Mouse (Mus musculus) thymus, adult 2 months (tissue): ENCODE data around the gene Arl6ip1. TPM values are rescaled to one million over a fixed set of nuclear protein-coding genes. Genes with fewer than 3 reads are reported as not detected.
"Not testable (repeated sequence)": the region's sequence is repeated elsewhere in the genome, so short reads cannot be mapped to it uniquely, and the experiment has no call there.

ENCODE experiments used
- DNase-seq: peaks from one replicate; pipeline ENCODE4 v3.0.0; 2021
- H3K27ac ChIP-seq: fragments of 200-500 bp; 2 replicates; pipeline ENCODE4 v1.5.1; 2012; ENCODE audit warnings: low read length, control low read depth; ENCODE audit not compliant: control insufficient read depth, insufficient read depth
- H3K27me3 ChIP-seq: fragments of 200-500 bp; 2 replicates; pipeline ENCODE4 v1.6.1; 2012; ENCODE audit warnings: mild to moderate bottlenecking, low read length, moderate library complexity, mixed read lengths; ENCODE audit not compliant: control insufficient read depth, insufficient read depth
- H3K36me3 ChIP-seq: fragments of 200-500 bp; 2 replicates; pipeline ENCODE4 v1.6.1; 2012; ENCODE audit warnings: mild to moderate bottlenecking, low read length, moderate library complexity; ENCODE audit not compliant: control insufficient read depth, insufficient read depth
- H3K4me1 ChIP-seq: fragments of 200-500 bp; replicated peaks from 2 replicates; pipeline ENCODE4 v1.6.1; 2012; ENCODE audit warnings: low read length; ENCODE audit not compliant: control insufficient read depth, insufficient read depth
- H3K4me3 ChIP-seq: fragments of 200-500 bp; 2 replicates; pipeline ENCODE4 v1.5.1; 2012; ENCODE audit warnings: mild to moderate bottlenecking, low read length, control low read depth, moderate library complexity; ENCODE audit not compliant: control insufficient read depth, insufficient read depth
- CTCF ChIP-seq: fragments of 200-500 bp; IDR thresholded peaks from 2 replicates; pipeline ENCODE4 v1.5.1; 2012; ENCODE audit warnings: mild to moderate bottlenecking, control low read depth, low read length, moderate library complexity, borderline replicate concordance; ENCODE audit not compliant: control insufficient read depth, poor library complexity, insufficient read depth; ENCODE audit errors: extremely low read depth
- POLR2A ChIP-seq: fragments of 200-500 bp; IDR thresholded peaks from 2 replicates; pipeline ENCODE4 v1.6.1; 2012; ENCODE audit warnings: mild to moderate bottlenecking, low read length, control low read depth, moderate library complexity; ENCODE audit not compliant: control insufficient read depth, poor library complexity, insufficient read depth; ENCODE audit errors: extremely low read depth
- WGBS: fragments of 180-500 bp; shearing (Covaris S2); methylation state at CpG from one replicate; pipeline ENCODE4 v1.1.7; 2018; 5-methylcytosine and 5-hydroxymethylcytosine counted together
- polyA plus RNA-seq: library from polyadenylated mRNA; depleted of rRNA; stranded (reverse); fragments of >200 nt; gene quantifications from 2 replicates; pipeline ENCODE4 v1.2.3, GENCODE M21; 2012; rRNA removed

Gene Arl6ip1
- polyA plus RNA-seq: 216 and 232 TPM in 2 replicates

DNA sequence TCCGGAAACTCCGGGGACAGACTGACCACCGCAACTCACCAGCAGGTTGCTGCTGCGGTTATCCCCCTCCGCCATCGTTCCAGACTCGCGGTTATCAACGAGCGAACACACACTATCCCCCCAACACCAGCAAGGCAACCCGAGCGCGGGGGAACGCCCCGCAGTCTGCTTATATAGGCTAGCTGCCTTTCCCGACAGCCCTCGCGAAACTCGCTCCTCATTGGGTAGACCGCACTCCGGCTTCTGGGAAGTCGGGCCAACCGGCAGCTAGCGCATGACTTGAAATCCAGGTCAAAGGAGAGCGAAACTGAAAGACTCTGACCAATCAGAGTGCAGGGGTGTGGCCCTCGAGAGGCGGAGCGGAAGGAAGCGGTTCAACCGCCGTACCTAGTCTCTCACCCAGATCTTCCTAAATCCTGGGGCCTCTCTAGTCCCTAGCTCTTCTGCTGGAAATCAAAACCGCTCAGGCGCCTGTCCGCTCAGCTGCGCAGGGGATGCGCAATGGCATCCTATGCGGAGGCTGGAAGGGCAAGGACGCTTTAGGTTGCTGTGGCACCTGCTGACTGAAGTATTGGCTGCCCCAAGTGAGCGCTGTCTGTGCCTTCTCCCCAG is at the start of gene Arl6ip1:
Gene Arl6ip1, minus strand, starts transcription at position 233 of the 612 bp plus-strand sequence.
- WGBS: under 1% methylated on average over 39 of the region's 39 CpGs
- peak; percentile 97 for DNase-seq
- peak within 1 kb of the TSS; percentile 94 for H3K27ac ChIP-seq
- no peaks in the 10 kb centered on the region for H3K27me3 ChIP-seq
- H3K4me1 ChIP-seq: peaks cover 12% of the 10 kb centered on the region
- TF ChIP-seq CTCF (no peak), POLR2A (peak; percentile 100)
- peaks cover 19% of the 10 kb centered on the region for H3K36me3 ChIP-seq
- H3K4me3 ChIP-seq: peak within 1 kb of the TSS; percentile 74

DNA sequence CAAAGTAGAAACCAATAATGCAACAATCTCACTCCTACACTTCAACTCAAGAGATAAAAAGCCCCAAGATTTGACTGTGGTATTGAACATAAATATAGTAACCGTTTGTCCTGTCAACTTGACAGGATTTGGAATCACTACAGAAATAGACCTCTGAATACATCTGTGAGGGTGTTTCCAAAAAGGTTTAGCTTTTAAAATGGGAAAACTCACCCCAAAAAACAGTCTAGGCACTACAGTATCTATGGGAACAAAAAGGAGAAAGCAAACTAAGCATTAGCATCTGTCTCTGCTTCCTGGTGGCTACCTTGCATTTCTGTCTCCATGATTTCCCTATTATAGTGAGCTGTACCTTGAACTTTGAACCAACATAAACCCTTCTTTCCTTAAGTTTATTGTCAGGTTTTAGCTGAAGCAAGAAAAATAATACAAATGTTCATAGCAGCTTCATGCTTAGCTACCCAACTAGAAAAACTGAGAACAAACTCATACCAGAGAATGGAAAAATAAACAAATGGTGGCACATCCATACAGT is 46.4 kb upstream of the Arl6ip1 start:
- TF ChIP-seq POLR2A: no peak
- no peak for DNase-seq
- Histone ChIP-seq H3K4me3 (no peak overlapping the region), H3K4me1 (no peaks in the 10 kb centered on the region), H3K27ac (no peak overlapping the region), H3K27me3 (no peaks in the 10 kb centered on the region), H3K36me3 (peaks cover 77% of the 10 kb centered on the region)
- 78% methylated on average over 1 of the region's 1 CpGs for WGBS

DNA sequence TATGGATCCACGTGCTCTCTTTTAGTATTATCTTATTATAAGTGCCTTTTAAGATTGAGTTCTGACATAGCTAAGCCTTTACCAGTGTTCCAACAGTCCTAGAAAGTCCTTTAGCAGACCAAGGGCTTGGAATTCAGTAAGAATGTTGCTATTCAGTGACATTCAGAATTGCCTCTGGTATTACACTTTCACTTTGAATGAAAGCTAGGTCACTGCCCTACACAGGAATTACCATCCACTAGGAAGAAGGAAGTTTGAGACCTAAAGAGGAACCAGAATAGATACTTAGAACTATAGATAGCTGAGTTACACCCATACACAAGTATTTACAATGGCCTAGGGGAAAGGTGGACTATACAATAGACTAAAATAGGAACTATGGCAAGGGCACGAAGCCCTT is 40.7 kb upstream of the Arl6ip1 start:
- DNase-seq, H3K4me1 ChIP-seq, H3K4me3 ChIP-seq, H3K27ac ChIP-seq, H3K27me3 ChIP-seq: not testable (repeated sequence)
- peaks cover 79% of the 10 kb centered on the region for H3K36me3 ChIP-seq
- WGBS: 91% methylated on average over 2 of the region's 2 CpGs

DNA sequence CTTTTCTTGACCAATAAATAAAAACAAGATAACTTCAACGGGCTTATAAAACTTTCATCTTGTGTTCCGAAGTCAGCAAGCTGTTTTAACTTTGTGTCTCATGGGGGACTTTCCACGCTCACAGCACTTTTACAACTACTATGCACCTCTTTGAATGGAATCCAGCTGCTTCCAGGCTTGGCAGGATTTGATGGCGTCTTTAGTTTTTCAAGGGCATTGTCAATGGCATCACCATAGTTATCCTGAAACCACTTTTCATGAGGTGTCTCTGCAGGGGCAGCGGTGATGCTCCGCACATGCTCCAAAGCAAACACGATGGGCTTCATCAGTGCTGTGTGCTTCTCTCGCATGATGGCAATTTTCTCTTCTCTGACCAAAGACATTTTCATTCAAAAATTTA is 33.5 kb upstream of the Arl6ip1 start:
- no peak for DNase-seq
- Histone ChIP-seq H3K27ac (no peak overlapping the region), H3K36me3 (peaks cover 75% of the 10 kb centered on the region), H3K27me3 (no peaks in the 10 kb centered on the region), H3K4me3 (no peak overlapping the region), H3K4me1 (no peaks in the 10 kb centered on the region)
- WGBS: 98% methylated on average over 8 of the region's 8 CpGs
- TF ChIP-seq POLR2A (no peak), CTCF (no peak)

DNA sequence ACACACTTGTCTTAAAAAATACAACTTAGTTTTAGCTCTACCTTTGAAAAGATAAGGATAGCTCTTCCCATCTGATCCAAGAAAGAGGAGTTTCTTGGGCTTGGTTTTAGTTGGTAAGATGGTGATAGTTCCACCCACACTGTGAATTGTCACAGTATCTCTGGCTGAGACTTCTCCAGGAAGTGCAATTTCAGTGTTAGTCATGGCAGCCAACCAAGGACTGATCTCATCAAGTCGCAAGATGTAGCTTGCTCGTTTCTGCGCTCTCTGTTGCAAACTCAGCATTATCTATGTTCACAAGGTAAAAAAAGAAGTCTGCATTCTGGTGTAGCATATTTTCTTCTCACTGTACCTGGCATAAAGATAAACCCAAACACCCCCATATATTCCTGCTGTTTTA is 30.7 kb upstream of the Arl6ip1 start:
- H3K4me1 ChIP-seq: no peaks in the 10 kb centered on the region
- WGBS: 98% methylated on average over 3 of the region's 3 CpGs
- H3K4me3 ChIP-seq: no peak overlapping the region
- H3K36me3 ChIP-seq: peaks cover 73% of the 10 kb centered on the region
- DNase-seq: no peak
- no peaks in the 10 kb centered on the region for H3K27me3 ChIP-seq
- TF ChIP-seq POLR2A: no peak
- no peak for TF ChIP-seq CTCF
- H3K27ac ChIP-seq: no peak overlapping the region

DNA sequence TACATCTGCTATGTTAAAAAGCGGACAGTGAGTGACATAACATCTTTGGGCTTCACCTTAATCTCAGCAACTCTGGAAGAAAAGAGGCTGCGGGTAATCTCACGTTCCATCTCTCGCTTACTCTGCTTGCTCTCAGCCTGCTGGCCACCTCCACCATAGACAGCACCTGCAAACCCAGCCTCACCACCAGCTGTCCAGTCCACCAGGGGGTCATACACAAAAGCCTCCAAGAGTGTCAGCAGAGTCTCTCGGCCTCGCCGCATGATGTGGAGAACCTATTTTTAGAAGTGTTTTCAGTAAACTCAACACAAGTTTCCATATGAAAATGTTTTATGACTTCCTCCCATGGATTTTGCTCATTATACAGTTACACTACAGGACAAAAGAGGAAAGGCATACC is 27.0 kb upstream of the Arl6ip1 start:
- no peak overlapping the region for H3K4me3 ChIP-seq
- DNase-seq: no peak
- H3K36me3 ChIP-seq: peaks cover 84% of the 10 kb centered on the region
- no peaks in the 10 kb centered on the region for H3K27me3 ChIP-seq
- H3K4me1 ChIP-seq: no peaks in the 10 kb centered on the region
- WGBS: 94% methylated on average over 7 of the region's 7 CpGs
- H3K27ac ChIP-seq: no peak overlapping the region
- no peak for TF ChIP-seq CTCF

DNA sequence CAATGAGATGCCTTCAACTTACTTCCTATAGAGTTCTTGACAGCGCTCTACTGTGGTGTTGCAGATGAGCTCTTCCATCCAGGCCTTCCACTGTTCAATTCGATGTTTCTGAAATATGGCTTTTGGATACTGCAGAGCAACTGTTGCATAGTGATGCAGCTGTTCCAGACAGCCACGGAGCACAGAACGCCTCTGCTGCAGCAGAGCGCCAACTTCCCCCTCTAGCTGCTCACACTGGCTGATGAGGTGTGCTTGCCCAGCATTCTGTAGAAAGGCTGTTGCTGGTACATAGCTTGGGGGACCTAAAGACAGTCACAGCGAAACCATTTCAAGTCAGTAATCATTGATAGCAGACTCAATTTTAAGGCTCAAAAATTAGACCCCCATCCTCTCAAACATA is 24.7 kb upstream of the Arl6ip1 start:
- Histone ChIP-seq H3K4me1 (no peaks in the 10 kb centered on the region), H3K36me3 (peaks cover 82% of the 10 kb centered on the region), H3K4me3 (no peak overlapping the region), H3K27me3 (no peaks in the 10 kb centered on the region), H3K27ac (no peak overlapping the region)
- TF ChIP-seq POLR2A: no peak
- 91% methylated on average over 6 of the region's 6 CpGs for WGBS
- no peak for DNase-seq
